9 mouse cellular contexts compared by ENCODE assay signal in the genomic region with DNA sequence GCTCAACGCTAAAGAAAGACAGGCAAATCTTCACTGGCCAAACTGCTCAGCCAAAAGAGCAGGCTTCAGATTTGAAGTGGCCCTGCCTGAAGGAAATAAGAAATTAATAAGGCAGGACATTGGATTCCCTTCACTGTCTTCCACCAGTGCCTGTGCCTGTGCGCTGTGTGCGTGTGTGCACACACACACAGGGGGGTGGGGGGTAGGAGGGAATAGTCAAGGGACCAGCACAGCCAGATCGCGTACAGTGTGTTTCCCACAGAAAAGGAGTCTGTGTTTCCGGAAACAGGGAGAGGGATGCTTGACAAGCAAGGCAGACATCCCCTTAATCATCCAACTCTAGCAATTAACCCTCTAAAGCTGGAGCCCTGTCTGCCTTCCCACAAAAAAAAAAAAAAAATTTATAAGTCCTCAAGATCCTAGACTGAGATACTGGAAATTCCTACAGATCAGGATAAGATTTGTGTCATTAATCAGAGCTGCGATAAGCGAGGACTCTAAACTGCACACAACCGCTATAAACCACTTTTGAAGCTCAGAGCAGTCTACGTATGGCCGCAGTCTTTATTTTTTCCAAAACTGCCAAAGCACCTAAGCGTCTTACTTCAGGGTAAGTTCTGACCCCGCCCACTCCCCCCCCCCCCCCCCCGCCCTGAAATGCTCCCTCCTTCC. TPM values are rescaled to one million over a fixed set of nuclear protein-coding genes. Genes with fewer than 3 reads are reported as not detected.
DNase-seq lines count a peak whose midpoint lies in the region; ATAC-seq and TF ChIP-seq lines count a peak whose summit lies in the region.
"Had no signal": no experiment of that assay in that cellular context is flagged by ENCODE, and none has a peak within 500 bp of the region (broad histone marks: within the 10 kb centered on the region; RNA-seq: fewer than 3 reads in every experiment).

No protein-coding gene starts in this region.

- H3K27me3 ChIP-seq in lung, embryonic 14.5 days (ENCODE audit: insufficient read depth, low read length): no peaks in the 10 kb centered on the region
- no peaks in the 10 kb centered on the region for H3K27me3 ChIP-seq in forebrain, embryonic 16.5 days (replicated peaks; ENCODE audit: control insufficient read depth, insufficient read depth, low read length)
- no peaks in the 10 kb centered on the region for H3K27me3 ChIP-seq in limb, embryonic 12.5 days
- H3K27me3 ChIP-seq in stomach, embryonic 16.5 days (ENCODE audit: control insufficient read depth, insufficient read depth, low read length): no peaks in the 10 kb centered on the region

- H3K36me3 ChIP-seq in lung, embryonic 14.5 days (ENCODE audit: insufficient read depth): no peaks in the 10 kb centered on the region
- H3K36me3 ChIP-seq in forebrain, embryonic 16.5 days (ENCODE audit: control insufficient read depth, insufficient read depth): no peaks in the 10 kb centered on the region
- no peaks in the 10 kb centered on the region for H3K36me3 ChIP-seq in limb, embryonic 12.5 days
- no peaks in the 10 kb centered on the region for H3K36me3 ChIP-seq in stomach, embryonic 16.5 days (ENCODE audit: control insufficient read depth, insufficient read depth, low read length)

- H3K27ac ChIP-seq in lung, embryonic 14.5 days (ENCODE audit: low read depth): no peak overlapping the region
- no peak overlapping the region for H3K27ac ChIP-seq in forebrain, embryonic 16.5 days (ENCODE audit: low read length)
- no peak overlapping the region for H3K27ac ChIP-seq in limb, embryonic 12.5 days
- no peak overlapping the region for H3K27ac ChIP-seq in stomach, embryonic 16.5 days (ENCODE audit: low read length)

- no peak overlapping the region for H3K9ac ChIP-seq in lung, embryonic 14.5 days
- no peak overlapping the region for H3K9ac ChIP-seq in forebrain, embryonic 16.5 days (replicated peaks; ENCODE audit: low read depth, low read length)
- no peak overlapping the region for H3K9ac ChIP-seq in limb, embryonic 12.5 days (replicated peaks)
- H3K9ac ChIP-seq in stomach, embryonic 16.5 days (ENCODE audit: low read length): no peak overlapping the region

- TF ChIP-seq CTCF in lung, embryonic 14.5 days (IDR thresholded peaks at IDR 0.05; ENCODE audit: low read depth): no peak

- peak; percentile 44 for ATAC-seq in lung, embryonic 14.5 days (ENCODE audit: insufficient read depth)
- ATAC-seq in forebrain, embryonic 16.5 days: peak; percentile 24
- ATAC-seq in limb, embryonic 12.5 days (ENCODE audit: insufficient number of reproducible peaks, insufficient read depth, low FRiP score, low TSS enrichment, low read depth): 0 out of 2 replicates have a peak, but pooled peaks have one; percentile 37
- ATAC-seq in stomach, embryonic 16.5 days (ENCODE audit: insufficient read depth, low FRiP score): no peak

- H3K4me2 ChIP-seq in lung, embryonic 14.5 days: peak overlapping the region; percentile 62
- peak overlapping the region; percentile 66 for H3K4me2 ChIP-seq in forebrain, embryonic 16.5 days (ENCODE audit: low read length)
- peak overlapping the region; percentile 60 for H3K4me2 ChIP-seq in limb, embryonic 12.5 days
- peak overlapping the region; percentile 65 for H3K4me2 ChIP-seq in stomach, embryonic 16.5 days (ENCODE audit: low read depth, low read length)

- no peak for DNase-seq in lung, embryonic 14.5 days
- no peak for DNase-seq in lung, postnatal 36 days
- DNase-seq in gastrocnemius, adult 8-10 months (ENCODE audit: low spot score in 2 of 2): no peak
- DNase-seq in left cerebral cortex, postnatal 36 days (ENCODE audit: low spot score in 2 of 2): no peak

- 16% methylated on average over 14 of the region's 14 CpGs for WGBS in lung, embryonic 14.5 days
- WGBS in forebrain, embryonic 16.5 days: 31% methylated on average over 14 of the region's 14 CpGs
- WGBS in limb, embryonic 12.5 days: 35% methylated on average over 14 of the region's 14 CpGs
- WGBS in stomach, embryonic 16.5 days: 18% methylated on average over 14 of the region's 14 CpGs

- H3K9me3 ChIP-seq in lung, embryonic 14.5 days (ENCODE audit: low read depth, low read length): no peaks in the 10 kb centered on the region
- no peaks in the 10 kb centered on the region for H3K9me3 ChIP-seq in forebrain, embryonic 16.5 days (ENCODE audit: control insufficient read depth, low read length)
- no peaks in the 10 kb centered on the region for H3K9me3 ChIP-seq in limb, embryonic 12.5 days
- no peaks in the 10 kb centered on the region for H3K9me3 ChIP-seq in stomach, embryonic 16.5 days (replicated peaks; ENCODE audit: control insufficient read depth, low read length)

- H3K4me1 ChIP-seq in lung, embryonic 14.5 days (ENCODE audit: insufficient read depth): no peaks in the 10 kb centered on the region
- H3K4me1 ChIP-seq in forebrain, embryonic 16.5 days (replicated peaks; ENCODE audit: control insufficient read depth, insufficient read depth, low read length): no peaks in the 10 kb centered on the region
- H3K4me1 ChIP-seq in limb, embryonic 12.5 days (replicated peaks): 0 out of 2 replicates have a peak, but pooled peaks cover 2% of the 10 kb centered on the region
- H3K4me1 ChIP-seq in stomach, embryonic 16.5 days (ENCODE audit: control insufficient read depth, insufficient read depth, low read length): no peaks in the 10 kb centered on the region

- H3K4me3 ChIP-seq in lung, embryonic 14.5 days (ENCODE audit: low read depth, low read length): peak overlapping the region; percentile 23
- H3K4me3 ChIP-seq in forebrain, embryonic 16.5 days (replicated peaks; ENCODE audit: low read length): peak overlapping the region; percentile 38
- peak overlapping the region; percentile 33 for H3K4me3 ChIP-seq in limb, embryonic 12.5 days (replicated peaks)
- H3K4me3 ChIP-seq in stomach, embryonic 16.5 days (replicated peaks; ENCODE audit: low read length): peak overlapping the region; percentile 40
- H3K4me3 ChIP-seq: erythroblast, embryonic 14.5 days had no signal

- intact Hi-C loops in left cerebral cortex, postnatal 36 days (cut with DNase I): no loop called here

RNA-seq across cellular contexts. Expression of gene Tmco5, which starts 15.0 kb away (rescaled TPM):
- polyA plus RNA-seq in lung, embryonic 14.5 days (2014; fragmentation: Nextera tagmentation; extraction: Ambion mirVana): not detected in 2 replicates
- not detected in 2 replicates for polyA plus RNA-seq in forebrain, embryonic 16.5 days (2015; fragmentation: Nextera tagmentation; extraction: Ambion mirVana)
- not detected in 2 replicates for polyA plus RNA-seq in limb, embryonic 12.5 days (2016; fragmentation: Nextera tagmentation; extraction: Ambion mirVana)
- polyA plus RNA-seq in stomach, embryonic 16.5 days (2015; fragmentation: Nextera tagmentation; extraction: Ambion mirVana): not detected in 2 replicates
- not detected for total RNA-seq in gastrocnemius, adult 8-10 months (2022)
- total RNA-seq in left cerebral cortex, postnatal 36 days (2021): 1 to 10 TPM; 3.5 to 5.7 TPM
- total RNA-seq: MEL had no signal
- polyA plus RNA-seq: erythroblast, embryonic 14.5 days had no signal
